Mouse (Mus musculus) neutrophil, adult 59 days (primary cell): Measurements from ENCODE around the gene Cap1. TPM values are rescaled to one million over a fixed set of nuclear protein-coding genes. Genes with fewer than 3 reads are reported as not detected.

Experiments used
- total RNA-seq, 2 experiments: library from RNA; stranded (reverse); gene quantifications; 1 replicate in 1 of 2; 2 replicates in 1 of 2; pipeline ENCODE4 v1.2.4; 2023

Cap1 gene
- total RNA-seq: 100 to 1,000 TPM; 920 to 956 TPM

DNA sequence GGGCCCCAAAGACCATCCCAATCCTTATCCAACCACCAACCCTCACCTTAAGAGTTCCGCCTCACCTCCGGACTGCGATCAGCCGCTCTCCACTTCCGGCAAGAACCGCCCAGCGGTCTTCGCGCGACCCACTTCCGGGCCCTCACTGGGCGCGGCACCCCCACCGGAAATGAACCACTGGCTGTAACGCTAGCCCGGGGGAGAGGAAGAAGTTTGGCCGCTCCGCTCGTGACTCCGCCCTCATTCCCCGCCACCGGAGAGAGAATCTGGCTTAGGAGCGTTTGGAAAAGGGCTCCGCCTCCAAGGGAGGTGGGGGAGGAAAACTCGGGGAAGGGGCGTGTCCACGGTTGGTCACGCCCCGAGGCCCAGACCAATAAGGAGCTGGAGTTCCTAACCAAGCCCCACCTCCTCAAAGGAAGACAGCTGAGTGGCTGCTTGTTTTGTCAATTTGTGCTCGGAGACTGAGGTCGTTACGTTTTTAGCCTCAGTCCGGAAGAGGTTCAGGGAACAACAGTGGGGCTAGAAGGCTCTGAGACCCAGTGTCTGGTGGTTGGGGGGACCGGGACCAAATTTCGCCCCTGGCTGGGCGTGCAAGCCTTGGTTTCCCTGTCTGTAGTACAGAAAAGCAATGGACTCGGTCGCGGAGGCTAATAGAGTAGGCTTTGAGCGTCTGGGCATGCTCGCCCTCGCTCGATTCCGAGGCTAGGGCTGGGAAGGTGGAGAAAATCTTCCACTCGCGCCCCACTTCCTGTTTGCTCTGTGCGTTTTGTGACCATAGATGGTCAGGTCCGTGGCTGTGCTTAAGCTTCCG is at the start of gene Cap1:
TSS of gene Cap1 (minus strand) at position 289 of the 811 bp plus-strand sequence.

DNA sequence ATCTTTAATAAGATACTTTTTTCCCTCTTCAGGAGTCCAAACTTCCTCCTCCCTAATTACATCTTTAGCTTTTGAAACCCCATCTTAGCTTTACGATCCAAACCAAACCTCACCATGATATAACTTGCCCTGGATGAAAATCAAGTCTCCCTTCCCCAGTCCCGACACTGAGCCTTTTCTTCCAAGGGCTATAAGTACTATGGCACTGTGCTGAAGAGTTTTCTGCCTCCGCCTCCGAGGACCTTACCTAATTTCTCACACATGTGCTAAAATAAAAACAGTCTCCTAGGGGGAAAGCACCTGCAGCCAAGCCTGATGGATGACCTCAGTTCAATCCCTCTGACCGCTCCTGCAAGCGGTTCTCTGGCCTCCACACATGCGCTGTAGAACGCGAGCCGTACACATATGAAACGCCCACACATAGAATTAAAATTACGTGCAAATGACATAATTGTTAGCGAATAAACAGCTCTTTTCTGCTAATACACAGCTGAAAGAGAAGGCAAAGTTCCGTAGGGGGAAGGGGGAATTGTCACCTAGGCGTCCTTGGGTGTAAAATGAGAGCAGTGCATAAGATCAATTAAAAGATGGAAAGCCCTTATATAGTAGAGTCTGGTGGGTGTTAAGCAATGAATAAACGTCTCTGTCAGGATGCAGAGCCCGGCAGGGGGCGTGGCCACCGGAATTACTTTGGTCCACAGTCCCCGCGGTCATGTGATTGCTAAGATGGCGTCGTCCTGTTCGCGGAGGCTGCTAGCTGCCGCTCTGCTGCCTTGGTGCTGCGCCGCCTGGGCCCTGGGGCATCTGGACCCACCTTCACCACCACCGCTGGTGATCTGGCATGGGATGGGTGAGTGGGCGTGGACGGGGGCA is 50.1 kb downstream of the Cap1 start, which contains the start of gene Ppt1:
TSS of gene Ppt1 (plus strand) at position 713 of the 873 bp plus-strand sequence.

Other genes with a start within 250 kb of the Cap1 start
- gene 9530002B09Rik, start 196.8 kb downstream of the Cap1 start, total RNA-seq: not detected
- gene Ppt1, start 49.8 kb downstream of the Cap1 start, total RNA-seq: 10 to 100 TPM; 43.0 to 52.0 TPM
- gene Mfsd2a, start 75.1 kb upstream of the Cap1 start, total RNA-seq: under 1 TPM in 1 of 2 experiments, not detected in 1; 0.16 TPM
- 1 to 10 TPM in 1 of 2 experiments, under 1 TPM in 1; 0.95 to 2.3 TPM for gene Mycl, start 109.6 kb upstream of the Cap1 start, total RNA-seq
- 1 to 10 TPM; 4.6 to 5.6 TPM for gene Trit1, start 130.5 kb upstream of the Cap1 start, total RNA-seq
- not detected for gene Bmp8b, start 219.1 kb upstream of the Cap1 start, total RNA-seq
- gene Oxct2b, start 230.2 kb upstream of the Cap1 start, total RNA-seq: not detected